Comparison of ENCODE assay signal across 1 mouse cellular context in the genomic region with DNA sequence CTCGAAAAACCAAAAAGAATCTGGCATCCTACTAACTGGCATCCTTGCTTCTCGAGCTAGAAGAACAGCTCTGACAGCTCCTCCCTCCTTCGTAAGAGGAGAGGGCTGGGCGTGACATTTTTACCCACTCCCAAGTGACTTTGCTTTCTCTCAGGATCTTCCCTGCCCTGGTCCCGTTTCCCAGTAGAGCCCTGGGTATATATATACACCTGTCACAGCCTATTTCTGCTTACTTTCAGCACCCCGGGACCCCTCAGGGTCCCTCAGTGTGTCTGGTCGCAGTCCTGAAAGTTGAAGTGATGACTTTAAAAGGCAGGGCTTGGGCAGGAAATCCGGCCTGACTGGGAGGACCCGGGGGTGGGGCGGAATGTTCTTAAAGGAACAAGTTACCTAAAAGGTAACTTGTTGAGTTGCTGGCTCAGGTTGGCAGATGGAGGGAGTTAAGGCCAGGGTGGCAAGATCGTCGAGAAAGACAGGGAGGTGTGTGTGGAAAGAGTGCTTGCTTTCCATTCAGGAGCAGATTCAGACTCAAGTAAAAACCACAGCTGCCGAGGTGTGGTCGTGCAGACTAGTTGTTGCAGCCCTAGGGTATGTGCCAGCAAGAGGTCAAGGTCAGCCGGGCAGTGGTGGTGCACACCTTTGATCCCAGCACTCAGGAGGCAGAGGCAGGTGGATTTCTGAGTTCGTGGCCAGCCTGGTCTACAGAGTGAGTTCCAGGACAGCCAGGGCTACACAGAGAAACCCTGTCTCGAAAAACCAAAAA.
TF ChIP-seq lines count a peak whose summit lies in the region.

A gene (minus strand): TSS at position 312 of the 763 bp plus-strand sequence.

TF ChIP-seq in MEL, 35 proteins besides CTCF, POLR2A, EP300 and RAD21 (continued from another document):
- TF ChIP-seq ZC3H11A (IDR thresholded peaks at IDR 0.05; ENCODE audit: low read depth, low read length) (no peak), E2F4 (IDR thresholded peaks at IDR 0.05; ENCODE audit: borderline replicate concordance, low read depth, low read length) (no peak), GATA1 (IDR thresholded peaks at IDR 0.05; ENCODE audit: low read depth, low read length) (no peak), MYB (IDR thresholded peaks at IDR 0.05; ENCODE audit: low read depth, low read length) (no peak), SIN3A (IDR thresholded peaks at IDR 0.05; ENCODE audit: low read length) (peak; percentile 100)
